ENCODE assay signal across 15 mouse cellular contexts in genomic region chr19:10057486-10058351, GRCm38 (mm10). TPM values are rescaled to one million over a fixed set of nuclear protein-coding genes. Genes with fewer than 3 reads are reported as not detected.
DNase-seq lines count a peak whose midpoint lies in the region; ATAC-seq lines count a peak whose summit lies in the region.
"Had no signal": no experiment of that assay in that cellular context is flagged by ENCODE, and none has a peak within 500 bp of the region (broad histone marks: within the 10 kb centered on the region; RNA-seq: fewer than 3 reads in every experiment).

No protein-coding gene starts in this region.

- H3K9ac ChIP-seq in limb, embryonic 15.5 days = no peak overlapping the region
- no peak overlapping the region for H3K9ac ChIP-seq in hindbrain, embryonic 16.5 days (ENCODE audit: low read depth, low read length)
- no peak overlapping the region for H3K9ac ChIP-seq in forebrain, embryonic 11.5 days (ENCODE audit: low read length)
- H3K9ac ChIP-seq: embryonic facial prominence, embryonic 15.5 days; heart, embryonic 12.5 days had no signal

- no peak overlapping the region for H3K4me2 ChIP-seq in limb, embryonic 15.5 days
- H3K4me2 ChIP-seq in hindbrain, embryonic 16.5 days (ENCODE audit: low read length) = no peak overlapping the region
- H3K4me2 ChIP-seq in forebrain, embryonic 11.5 days (ENCODE audit: low read depth, low read length, severe bottlenecking) = no peak overlapping the region
- H3K4me2 ChIP-seq: embryonic facial prominence, embryonic 15.5 days; heart, embryonic 12.5 days had no signal

- peak; percentile 55 to 74 for DNase-seq in adrenal gland, adult (ENCODE audit: inconsistent age in 2 of 2, low spot score in 1 of 2)
- DNase-seq in adrenal gland, postnatal 25 days = no peak
- peak; percentile 95 for DNase-seq in kidney, adult 11 months
- peak; percentile 63 for DNase-seq in lung, postnatal 14 days
- DNase-seq in forebrain, embryonic 11.5 days (ENCODE audit: low spot score) = no peak
- DNase-seq in natural killer cell, adult 2 months (ENCODE audit: low spot score in 2 of 2) = no peak
- DNase-seq: adrenal gland, postnatal 36 days; cerebellum, adult 8-10 months; thymus, postnatal 4 days had no signal

- H3K36me3 ChIP-seq in limb, embryonic 15.5 days = peaks cover 60% of the 10 kb centered on the region
- peaks cover 36% of the 10 kb centered on the region for H3K36me3 ChIP-seq in hindbrain, embryonic 16.5 days (ENCODE audit: control insufficient read depth, insufficient read depth, low read length)
- peaks cover 6% of the 10 kb centered on the region for H3K36me3 ChIP-seq in forebrain, embryonic 11.5 days (ENCODE audit: control insufficient read depth, insufficient read depth, low read length)

- no peak overlapping the region for H3K4me3 ChIP-seq in limb, embryonic 15.5 days
- no peak overlapping the region for H3K4me3 ChIP-seq in hindbrain, embryonic 16.5 days (ENCODE audit: low read length)
- no peak overlapping the region for H3K4me3 ChIP-seq in forebrain, embryonic 11.5 days (ENCODE audit: low read depth, low read length)
- H3K4me3 ChIP-seq: embryonic facial prominence, embryonic 15.5 days; heart, embryonic 12.5 days had no signal

- H3K27ac ChIP-seq in limb, embryonic 15.5 days = peak overlapping the region; percentile 61
- no peak overlapping the region for H3K27ac ChIP-seq in hindbrain, embryonic 16.5 days (ENCODE audit: low read depth, low read length)
- H3K27ac ChIP-seq in forebrain, embryonic 11.5 days (ENCODE audit: low read depth, low read length) = no peak overlapping the region
- H3K27ac ChIP-seq: embryonic facial prominence, embryonic 15.5 days; macrophage had no signal

- WGBS in limb, embryonic 15.5 days = 54% methylated on average over 11 of the region's 11 CpGs
- WGBS in hindbrain, embryonic 16.5 days = 57% methylated on average over 11 of the region's 11 CpGs
- 81% methylated on average over 11 of the region's 11 CpGs for WGBS in forebrain, embryonic 11.5 days

- H3K9me3 ChIP-seq in limb, embryonic 15.5 days = no peaks in the 10 kb centered on the region
- H3K9me3 ChIP-seq in hindbrain, embryonic 16.5 days (ENCODE audit: control insufficient read depth, low read length) = no peaks in the 10 kb centered on the region
- no peaks in the 10 kb centered on the region for H3K9me3 ChIP-seq in forebrain, embryonic 11.5 days (ENCODE audit: control insufficient read depth, low read length)
- H3K9me3 ChIP-seq: embryonic facial prominence, embryonic 15.5 days; heart, embryonic 12.5 days had no signal

- H3K27me3 ChIP-seq in limb, embryonic 15.5 days = no peaks in the 10 kb centered on the region
- H3K27me3 ChIP-seq in hindbrain, embryonic 16.5 days (replicated peaks; ENCODE audit: control insufficient read depth, insufficient read depth, low read length) = no peaks in the 10 kb centered on the region
- no peaks in the 10 kb centered on the region; the same call in 1 of the 2 replicates for H3K27me3 ChIP-seq in forebrain, embryonic 11.5 days (ENCODE audit: control insufficient read depth, insufficient read depth, low read length)
- H3K27me3 ChIP-seq: embryonic facial prominence, embryonic 15.5 days; heart, embryonic 12.5 days had no signal

- peaks cover 14% of the 10 kb centered on the region for H3K4me1 ChIP-seq in limb, embryonic 15.5 days
- peaks cover 2% of the 10 kb centered on the region; the same call in 1 of the 2 replicates for H3K4me1 ChIP-seq in hindbrain, embryonic 16.5 days (ENCODE audit: control insufficient read depth, insufficient read depth, low read depth, low read length)
- H3K4me1 ChIP-seq in forebrain, embryonic 11.5 days (replicated peaks; ENCODE audit: control insufficient read depth, insufficient read depth, low read length) = no peaks in the 10 kb centered on the region
- H3K4me1 ChIP-seq: embryonic facial prominence, embryonic 15.5 days had no signal

- no peak for ATAC-seq in limb, embryonic 15.5 days (ENCODE audit: insufficient number of reproducible peaks, low FRiP score, low TSS enrichment, low read depth)
- no peak for ATAC-seq in hindbrain, embryonic 16.5 days
- ATAC-seq in forebrain, embryonic 11.5 days (replicated peaks; ENCODE audit: low FRiP score) = no peak

RNA-seq across cellular contexts. Expression of gene Fads3, which starts 16.4 kb away (rescaled TPM):
- total RNA-seq in adrenal gland, postnatal 25 days (2021) = 9.5 and 15.1 TPM in 2 replicates
- polyA plus RNA-seq in limb, embryonic 15.5 days (2015; fragmentation: Nextera tagmentation; extraction: Ambion mirVana) = 12.7 and 17.1 TPM in 2 replicates
- polyA plus RNA-seq in hindbrain, embryonic 16.5 days (2015; fragmentation: Nextera tagmentation; extraction: Ambion mirVana) = 39.7 and 42.1 TPM in 2 replicates
- 5.9 and 6.1 TPM in 2 replicates for polyA plus RNA-seq in forebrain, embryonic 11.5 days (2014; fragmentation: Nextera tagmentation; extraction: Ambion mirVana)

RNA-seq across cellular contexts. Expression of gene Fads2, which starts 43.8 kb away (rescaled TPM):
- total RNA-seq in adrenal gland, postnatal 25 days (2021) = 1,800 and 1,888 TPM in 2 replicates
- polyA plus RNA-seq in limb, embryonic 15.5 days (2015; fragmentation: Nextera tagmentation; extraction: Ambion mirVana) = 63.8 and 65.8 TPM in 2 replicates
- 236 and 253 TPM in 2 replicates for polyA plus RNA-seq in hindbrain, embryonic 16.5 days (2015; fragmentation: Nextera tagmentation; extraction: Ambion mirVana)
- polyA plus RNA-seq in forebrain, embryonic 11.5 days (2014; fragmentation: Nextera tagmentation; extraction: Ambion mirVana) = 75.9 and 83.8 TPM in 2 replicates

RNA-seq across cellular contexts. Expression of gene Rab3il1, which starts 56.2 kb away (rescaled TPM):
- total RNA-seq in adrenal gland, postnatal 25 days (2021) = 3.5 and 5.8 TPM in 2 replicates
- 44.8 and 45.1 TPM in 2 replicates for polyA plus RNA-seq in limb, embryonic 15.5 days (2015; fragmentation: Nextera tagmentation; extraction: Ambion mirVana)
- polyA plus RNA-seq in hindbrain, embryonic 16.5 days (2015; fragmentation: Nextera tagmentation; extraction: Ambion mirVana) = 22.1 and 25.6 TPM in 2 replicates
- polyA plus RNA-seq in forebrain, embryonic 11.5 days (2014; fragmentation: Nextera tagmentation; extraction: Ambion mirVana) = 34.5 and 35.1 TPM in 2 replicates

RNA-seq across cellular contexts. Expression of gene Best1, which starts 56.3 kb away (rescaled TPM):
- 0.97 TPM in 1 of 2 replicates, not detected in the other for total RNA-seq in adrenal gland, postnatal 25 days (2021)
- polyA plus RNA-seq in limb, embryonic 15.5 days (2015; fragmentation: Nextera tagmentation; extraction: Ambion mirVana) = 1.9 and 2.1 TPM in 2 replicates
- polyA plus RNA-seq in hindbrain, embryonic 16.5 days (2015; fragmentation: Nextera tagmentation; extraction: Ambion mirVana) = 2.5 and 3.2 TPM in 2 replicates
- 0.92 and 1.5 TPM in 2 replicates for polyA plus RNA-seq in forebrain, embryonic 11.5 days (2014; fragmentation: Nextera tagmentation; extraction: Ambion mirVana)
- total RNA-seq: MEL had no signal

Comparison
In these comparisons a context has a peak if more than half of its experiments do, and no peak if none do; other contexts are left out.
1. DNase-seq: peak in adrenal gland, adult (2 of 2), kidney, adult 11 months (single experiment) and lung, postnatal 14 days (single experiment); none in adrenal gland, postnatal 25 days (single experiment), forebrain, embryonic 11.5 days (single experiment) and natural killer cell, adult 2 months (0 of 2).